Mouse (Mus musculus): ENCODE measurements at regions not wholly inside any gene's neighbourhood (a gene's known extent, or its start where the extent isn't known, plus 50 kb on each side); places are given as distances from the start of the nearest gene placed in this dataset.

GRCm38 (mm10) chr5:118472291-118472690 lies 88.2 kb upstream of the Med13l start:
- TF ChIP-seq TAL1 (IDR thresholded peaks at IDR 0.05; ENCODE audit: low read length): no peak
- TF ChIP-seq GATA1 (IDR thresholded peaks at IDR 0.05; ENCODE audit: low read length): no peak

Data from erythroblast, embryonic 14.5 days (primary cell).